Mouse (Mus musculus) spleen, postnatal 36 days (tissue): ENCODE measurements at regions not wholly inside any gene's neighbourhood (a gene's known extent, or its start where the extent isn't known, plus 50 kb on each side); places are given as distances from the start of the nearest gene placed in this dataset.

Source experiments
- DNase-seq, 2 experiments: peaks; one replicate each; pipeline ENCODE4 v3.0.0; 2022; ENCODE audit warnings: low spot score in 2 of 2, mixed read lengths in 1 of 2

- no peak for DNase-seq
Measured at GRCm38 (mm10) chr11:31282136-31282535, 87.7 kb downstream of the Stc2 start.

DNA sequence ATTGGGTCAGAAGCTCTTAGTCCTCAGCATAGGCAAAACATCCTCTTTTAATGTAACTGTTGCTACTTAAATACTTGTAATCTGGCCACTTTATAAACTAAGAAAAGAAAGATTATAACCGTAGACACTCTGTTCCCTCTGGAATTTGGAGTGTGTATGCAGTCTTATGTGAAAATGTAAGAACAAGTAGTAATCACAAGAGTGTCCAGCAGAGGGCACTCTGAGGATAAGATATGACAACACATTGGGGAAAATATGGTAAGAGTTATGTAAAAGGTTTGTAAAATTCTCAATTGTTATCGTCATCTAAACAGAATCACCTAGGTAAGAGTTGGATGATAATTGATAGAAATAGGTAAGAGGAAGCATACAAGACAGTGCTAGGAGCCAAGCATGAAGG, 66.2 kb upstream of the Gm17332 start:
- DNase-seq: peak in 1 of 2 experiments; percentile 21
